Mouse (Mus musculus) heart, embryonic 14.5 days (tissue): ENCODE results near the gene Psma3. TPM values are rescaled to one million over a fixed set of nuclear protein-coding genes. Genes with fewer than 3 reads are reported as not detected.

Experiments used
- ATAC-seq: fragments of 200-750 bp; cut with Nextera tagmentation; 2 replicates; pipeline ENCODE4 v1.8.0; 2017; ENCODE audit warnings: low read depth, moderate TSS enrichment; ENCODE audit not compliant: insufficient number of reproducible peaks, insufficient read depth, low FRiP score
- H3K27ac ChIP-seq, 2 experiments: fragments of 200-500 bp in 1 of 2; fragments of 300-500 bp in 1 of 2; sonication (generic) in 1 of 2; replicated peaks in 1 of 2; 2 replicates each; pipeline ENCODE4 v1.5.1; 2012 to 2014; ENCODE audit warnings: low read depth in 2 of 2, low read length in 2 of 2, control low read depth in 1 of 2, mild to moderate bottlenecking in 1 of 2, mixed read lengths in 1 of 2; ENCODE audit not compliant: control insufficient read depth in 1 of 2, insufficient read depth in 1 of 2
- H3K27me3 ChIP-seq: fragments of 300-500 bp; sonication (generic); 2 replicates; pipeline ENCODE4 v1.6.1; 2014; ENCODE audit warnings: mild to moderate bottlenecking, low read length, control low read depth; ENCODE audit not compliant: control insufficient read depth, insufficient read depth
- H3K36me3 ChIP-seq: fragments of 300-500 bp; sonication (generic); 2 replicates; pipeline ENCODE4 v1.6.1; 2014; ENCODE audit warnings: mild to moderate bottlenecking, control low read depth, low read length, mixed read lengths; ENCODE audit not compliant: control insufficient read depth, insufficient read depth
- H3K4me1 ChIP-seq, 2 experiments: fragments of 200-500 bp in 1 of 2; fragments of 300-500 bp in 1 of 2; sonication (generic) in 1 of 2; 2 replicates each; pipeline ENCODE4 v1.6.1; 2012 to 2014; ENCODE audit warnings: low read length in 2 of 2, control low read depth in 1 of 2, mixed read lengths in 1 of 2; ENCODE audit not compliant: control insufficient read depth in 2 of 2, insufficient read depth in 2 of 2
- H3K4me2 ChIP-seq: fragments of 300-500 bp; sonication (generic); 2 replicates; pipeline ENCODE4 v1.6.1; 2014; ENCODE audit warnings: mild to moderate bottlenecking, low read length
- H3K4me3 ChIP-seq, 2 experiments: fragments of 200-500 bp in 1 of 2; fragments of 300-500 bp in 1 of 2; sonication (generic) in 1 of 2; 2 replicates each; pipeline ENCODE4 v1.5.1; 2012 to 2014; ENCODE audit warnings: low read length in 2 of 2, mild to moderate bottlenecking in 2 of 2, control low read depth in 1 of 2, low read depth in 1 of 2, moderate library complexity in 1 of 2; ENCODE audit not compliant: control insufficient read depth in 1 of 2, insufficient read depth in 1 of 2
- H3K9ac ChIP-seq: fragments of 300-500 bp; sonication (generic); 2 replicates; pipeline ENCODE4 v1.6.1; 2014; ENCODE audit warnings: mild to moderate bottlenecking, low read length
- H3K9me3 ChIP-seq: fragments of 300-500 bp; sonication (generic); 2 replicates; pipeline ENCODE4 v1.6.1; 2016; ENCODE audit warnings: low read length, control low read depth; ENCODE audit not compliant: control insufficient read depth
- WGBS: fragments of 180-500 bp; shearing (Covaris S2); extraction: QIAGEN DNeasy Blood & Tissue Kit; methylation state at CpG from one replicate; pipeline ENCODE4 v1.1.7; 2014; 5-methylcytosine and 5-hydroxymethylcytosine counted together
- polyA plus RNA-seq: library from polyadenylated mRNA; unstranded; fragments of >200 nt; fragmentation: Nextera tagmentation; extraction: Ambion mirVana; gene quantifications from 2 replicates; pipeline ENCODE4 v1.2.1, GENCODE M21; 2014

The Psma3 gene
- polyA plus RNA-seq, 1 experiment from 2014 or later, result 453 TPM

- H3K4me1 ChIP-seq, result peaks cover 4 to 10% of the 10 kb centered on the region in 2 experiments; a peak in 3 of 4 replicates
- no peaks in the 10 kb centered on the region for H3K9me3 ChIP-seq
- H3K4me2 ChIP-seq, result peak overlapping the region; percentile 70
- H3K27me3 ChIP-seq, result no peaks in the 10 kb centered on the region
- ATAC-seq, result no peak
- WGBS, result 64% methylated on average over 3 of the region's 3 CpGs
- peak overlapping the region; percentile 99 for H3K9ac ChIP-seq
- H3K4me3 ChIP-seq, result peak overlapping the region; percentile 11 to 81; a peak in 3 of 4 replicates
- no peak overlapping the region for H3K27ac ChIP-seq
- peaks cover 24% of the 10 kb centered on the region for H3K36me3 ChIP-seq
Measured at GRCm38 (mm10) chr12:70975891-70976290, 1.5 kb downstream of the Psma3 start.

DNA sequence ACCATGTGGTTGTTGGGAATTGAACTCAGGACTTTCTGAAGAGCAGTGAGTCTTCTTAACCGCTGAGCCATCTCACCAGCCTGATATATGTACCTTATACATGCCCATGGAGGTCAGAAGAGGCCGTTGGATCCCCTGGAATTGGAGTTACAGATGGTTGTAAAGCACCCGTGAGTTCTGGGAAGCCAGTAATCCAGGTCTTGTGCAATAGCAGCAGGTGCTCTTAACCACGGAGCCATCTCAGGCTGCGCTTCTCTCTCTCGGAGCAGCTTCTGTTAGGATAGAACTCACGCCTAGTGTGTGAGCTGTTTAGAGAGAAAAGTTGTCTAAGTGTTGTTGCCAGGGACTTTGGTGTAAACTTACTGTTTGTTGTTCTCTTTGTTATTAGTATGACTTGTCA, 3.9 kb downstream of the Psma3 start:
- Histone ChIP-seq H3K36me3 (peaks cover 42% of the 10 kb centered on the region), H3K27ac (no peak overlapping the region), H3K9ac (no peak overlapping the region), H3K4me2 (no peak overlapping the region), H3K27me3 (no peaks in the 10 kb centered on the region), H3K9me3 (no peaks in the 10 kb centered on the region), H3K4me1 (peaks cover 4 to 10% of the 10 kb centered on the region in 2 experiments; a peak in 3 of 4 replicates), H3K4me3 (no peak overlapping the region)
- WGBS, result 92% methylated on average over 7 of the region's 7 CpGs
- no peak for ATAC-seq

DNA sequence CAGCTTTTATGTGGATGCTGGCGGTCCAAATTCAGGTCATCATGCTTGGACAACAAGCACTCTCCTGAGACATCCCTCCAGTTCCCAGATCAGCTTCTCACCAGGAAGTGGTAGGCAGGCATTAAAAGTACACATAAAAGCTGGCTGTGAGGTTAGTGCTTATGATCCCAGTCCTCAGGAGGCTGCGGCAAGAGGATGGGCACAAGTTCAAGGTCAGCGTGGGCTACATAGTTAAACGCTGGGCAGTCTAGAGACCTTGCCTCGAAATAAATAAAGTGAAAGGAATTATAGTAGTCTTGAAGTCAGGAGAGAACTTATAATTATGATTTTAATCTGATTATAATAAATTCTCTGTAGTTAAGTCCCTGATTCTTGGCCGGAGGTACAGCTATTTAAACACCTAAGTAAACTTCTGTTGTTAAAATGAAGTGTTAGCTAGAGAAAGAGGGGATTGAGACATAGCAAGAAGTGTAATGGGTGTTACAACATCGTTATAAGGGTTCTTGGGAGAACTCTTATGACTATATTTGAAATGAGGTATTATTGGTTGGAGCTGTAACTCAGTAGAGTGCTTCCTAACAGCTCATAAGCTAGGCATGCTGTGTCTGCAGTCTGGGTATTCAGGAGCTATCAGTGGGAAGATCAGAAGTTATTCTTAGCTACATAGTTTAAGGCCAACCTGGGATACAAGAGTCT, 10.6 kb downstream of the Psma3 start:
- H3K4me3 ChIP-seq, result no peak overlapping the region
- H3K36me3 ChIP-seq, result peaks cover 90% of the 10 kb centered on the region
- 87% methylated on average over 7 of the region's 7 CpGs for WGBS
- H3K4me2 ChIP-seq, result no peak overlapping the region
- H3K9ac ChIP-seq, result no peak overlapping the region
- no peak overlapping the region for H3K27ac ChIP-seq
- no peak for ATAC-seq
- H3K27me3 ChIP-seq, result no peaks in the 10 kb centered on the region
- no peaks in the 10 kb centered on the region for H3K9me3 ChIP-seq
- H3K4me1 ChIP-seq, result no peaks in the 10 kb centered on the region

GRCm38 (mm10) chr12:70997225-70997624, 22.8 kb downstream of the Psma3 start:
- Histone ChIP-seq H3K4me2 (no peak overlapping the region), H3K4me3 (no peak overlapping the region), H3K4me1 (peaks cover 0 to 10% of the 10 kb centered on the region in 2 experiments; a peak in 2 of 4 replicates), H3K27me3 (no peaks in the 10 kb centered on the region), H3K27ac (no peak overlapping the region), H3K9me3 (no peaks in the 10 kb centered on the region), H3K9ac (no peak overlapping the region), H3K36me3 (peaks cover 62% of the 10 kb centered on the region)
- ATAC-seq, result no peak
- 90% methylated on average over 5 of the region's 5 CpGs for WGBS

DNA sequence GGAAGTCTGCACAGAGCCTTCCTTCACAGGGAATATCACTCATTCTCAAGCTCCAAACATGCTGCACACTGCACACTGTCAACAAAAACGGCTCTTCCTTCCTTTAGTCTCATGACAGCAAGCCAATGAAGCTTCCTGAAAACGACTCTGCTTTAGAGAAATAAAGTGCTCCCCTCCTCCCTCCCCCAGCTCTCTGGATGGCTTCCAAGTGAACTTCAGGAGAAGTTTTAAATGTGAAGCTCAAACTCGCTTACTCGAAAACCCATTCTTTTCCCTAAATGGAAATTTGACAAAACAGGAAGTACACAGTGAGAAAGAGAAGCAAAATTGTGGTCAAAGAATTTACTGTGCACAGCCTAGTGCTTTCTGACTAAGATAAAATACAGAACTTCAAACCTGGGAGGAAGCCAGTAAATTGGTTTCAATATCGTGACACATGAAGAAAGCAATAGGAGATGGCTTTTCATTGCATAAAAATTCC, 25.0 kb downstream of the Psma3 start:
- H3K27ac ChIP-seq, result peak overlapping the region; percentile 29 to 63; a peak in 3 of 4 replicates
- peaks cover 59% of the 10 kb centered on the region for H3K36me3 ChIP-seq
- peak overlapping the region; percentile 23 for H3K4me2 ChIP-seq

GRCm38 (mm10) chr12:71000344-71000743, 25.9 kb downstream of the Psma3 start:
- H3K36me3 ChIP-seq, result peaks cover 59% of the 10 kb centered on the region

More for the DNA sequence above, 25.0 kb downstream of the Psma3 start:
- Histone ChIP-seq H3K9me3 (no peaks in the 10 kb centered on the region), H3K27me3 (no peaks in the 10 kb centered on the region), H3K4me3 (no peak overlapping the region), H3K9ac (no peak overlapping the region), H3K4me1 (peaks cover 0 to 10% of the 10 kb centered on the region in 2 experiments; a peak in 2 of 4 replicates)
- 39% methylated on average over 5 of the region's 5 CpGs for WGBS
- ATAC-seq, result no peak

DNA sequence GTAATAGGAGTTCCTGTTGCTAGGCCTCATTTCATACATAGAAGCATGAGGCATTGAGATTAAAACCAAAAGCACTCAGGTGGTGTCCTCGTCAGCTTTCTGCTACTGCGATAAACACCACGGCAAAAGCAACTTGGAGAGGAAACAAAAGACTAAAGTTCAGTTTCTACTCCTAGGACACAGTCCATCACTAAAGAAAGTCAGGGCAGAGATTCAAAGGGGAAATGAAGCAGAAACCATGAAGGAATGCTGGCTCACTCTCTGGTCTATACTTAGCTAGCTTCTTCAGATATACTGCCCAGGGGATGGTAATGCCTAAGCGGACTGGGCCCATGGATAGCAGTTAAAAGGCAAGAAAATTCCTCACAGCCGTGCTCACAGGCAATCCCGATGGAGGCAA, 27.0 kb downstream of the Psma3 start:
- peaks cover 59% of the 10 kb centered on the region for H3K36me3 ChIP-seq

More at GRCm38 (mm10) chr12:71000344-71000743, 25.9 kb downstream of the Psma3 start:
- H3K9me3 ChIP-seq, result no peaks in the 10 kb centered on the region
- no peak overlapping the region for H3K9ac ChIP-seq
- 80% methylated on average over 1 of the region's 1 CpGs for WGBS
- H3K4me2 ChIP-seq, result no peak overlapping the region
- H3K27ac ChIP-seq, result peak overlapping the region in 1 of 2 experiments; percentile 63; a peak in 1 of 4 replicates
- ATAC-seq, result no peak
- no peak overlapping the region for H3K4me3 ChIP-seq
- no peaks in the 10 kb centered on the region for H3K27me3 ChIP-seq
- peaks cover 0 to 13% of the 10 kb centered on the region in 2 experiments; a peak in 2 of 4 replicates for H3K4me1 ChIP-seq

More for the DNA sequence above, 27.0 kb downstream of the Psma3 start:
- Histone ChIP-seq H3K4me3 (no peak overlapping the region), H3K4me2 (no peak overlapping the region), H3K27ac (no peak overlapping the region), H3K9ac (no peak overlapping the region), H3K27me3 (no peaks in the 10 kb centered on the region), H3K9me3 (no peaks in the 10 kb centered on the region), H3K4me1 (peaks cover 0 to 16% of the 10 kb centered on the region in 2 experiments; a peak in 2 of 4 replicates)
- 73% methylated on average over 6 of the region's 6 CpGs for WGBS
- no peak for ATAC-seq
